Mouse (Mus musculus) induced T-regulatory cell, adult 2 months (primary cell): ENCODE results near the gene Gipr.
A peak's percentile ranks its signal among the peaks of the same experiment; 100 is the strongest.
"Not testable (repeated sequence)": the region's sequence is repeated elsewhere in the genome, so short reads cannot be mapped to it uniquely, and the experiment has no call there.

Source experiments
- DNase-seq: peaks from one replicate; pipeline ENCODE4 v3.0.0-alpha.2; 2012; ENCODE audit warnings: low read depth

Gipr gene

DNA sequence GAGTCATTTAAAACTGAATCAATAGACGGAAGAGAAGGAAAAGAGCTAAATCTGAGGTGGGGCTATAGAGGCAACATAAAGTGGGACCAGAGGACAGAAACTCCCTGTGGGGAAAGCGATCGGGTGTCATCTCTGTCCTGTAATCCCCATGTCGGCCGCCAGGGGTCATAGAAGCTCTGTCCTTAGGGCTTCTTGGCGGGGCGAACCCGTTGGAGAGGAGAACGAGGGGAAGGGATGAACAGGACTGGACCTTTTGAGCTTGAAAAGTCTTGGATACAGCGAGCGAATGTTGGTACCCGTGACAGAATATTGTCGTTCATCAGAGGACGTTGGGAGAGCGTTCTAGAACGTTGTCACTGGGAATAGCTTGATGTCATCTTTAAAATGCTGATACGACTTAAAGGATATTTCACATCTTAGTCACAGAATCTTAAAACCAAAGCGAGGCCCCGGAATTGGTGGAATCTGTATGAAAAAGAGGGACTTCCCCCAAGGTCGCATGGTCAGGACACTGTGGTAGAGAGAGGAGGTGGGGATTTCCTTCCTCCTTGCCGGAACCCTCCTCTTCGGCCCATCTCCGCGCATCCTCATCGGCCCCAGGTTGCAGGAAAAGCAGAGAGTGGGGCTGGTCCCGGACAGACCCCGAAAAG is 12.6 kb upstream of the Gipr start:
- peak; percentile 92 for DNase-seq

DNA sequence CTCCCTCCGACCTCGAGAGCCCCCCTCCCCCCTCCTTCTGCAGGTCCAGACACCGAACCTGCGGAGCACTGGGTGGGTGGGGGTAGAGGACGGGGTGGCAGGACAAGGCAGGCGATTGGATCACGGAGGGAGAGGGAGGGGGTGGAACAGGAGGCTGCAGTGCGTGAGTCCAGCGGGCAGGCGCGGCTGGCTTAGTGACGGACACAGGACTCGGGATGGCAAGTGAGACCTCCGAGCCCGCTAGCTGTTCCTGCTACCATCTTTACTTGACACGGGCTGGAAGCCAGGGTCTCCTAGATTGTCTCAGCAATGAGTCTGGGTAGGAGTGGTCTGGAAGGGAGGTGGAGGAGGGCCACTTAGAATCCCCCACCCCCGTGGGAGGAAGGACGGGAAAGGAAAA is 12.1 kb upstream of the Gipr start:
- DNase-seq = no peak

DNA sequence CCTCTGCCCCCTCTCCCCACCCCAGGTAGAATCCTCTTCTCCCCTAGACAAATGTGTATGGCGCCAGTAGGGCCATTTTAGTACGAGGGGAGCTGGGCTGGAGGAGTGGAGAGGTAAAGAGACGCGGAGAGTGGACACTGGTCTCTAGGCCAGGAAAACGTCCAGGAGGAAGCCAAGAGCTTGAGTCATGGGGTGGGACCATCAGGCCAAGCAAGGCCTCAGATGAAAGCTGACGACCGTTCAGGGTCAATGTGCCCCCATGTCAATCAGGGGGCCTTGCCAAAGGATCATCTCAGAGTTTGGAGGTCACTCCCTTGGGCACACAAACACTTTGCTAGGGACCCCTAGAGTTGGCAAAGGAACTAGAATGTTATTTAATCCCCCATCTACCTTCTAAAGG is 11.3 kb upstream of the Gipr start:
- peak; percentile 5 for DNase-seq

DNA sequence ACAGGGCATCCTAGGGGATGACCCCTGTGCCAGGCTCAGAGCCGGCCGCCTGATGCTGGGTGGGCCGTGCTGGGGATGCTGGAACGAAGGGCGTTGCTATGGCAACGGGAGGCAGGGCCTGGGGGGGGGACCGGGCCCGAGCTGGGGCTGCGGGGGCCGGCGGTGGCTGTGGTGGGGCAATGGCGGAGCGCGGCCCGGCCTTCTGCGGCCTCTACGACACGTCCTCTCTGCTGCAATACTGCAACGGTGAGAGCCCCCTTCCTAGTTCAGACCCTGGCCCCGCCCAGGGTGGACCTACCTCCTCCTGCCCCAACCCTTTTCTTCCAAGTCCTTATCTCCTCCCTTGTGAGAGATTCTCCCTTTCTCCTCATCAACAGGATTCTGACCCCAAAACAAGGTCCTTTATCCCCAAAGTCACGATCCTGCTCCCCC is 10.6 kb upstream of the Gipr start:
- no peak for DNase-seq

DNA sequence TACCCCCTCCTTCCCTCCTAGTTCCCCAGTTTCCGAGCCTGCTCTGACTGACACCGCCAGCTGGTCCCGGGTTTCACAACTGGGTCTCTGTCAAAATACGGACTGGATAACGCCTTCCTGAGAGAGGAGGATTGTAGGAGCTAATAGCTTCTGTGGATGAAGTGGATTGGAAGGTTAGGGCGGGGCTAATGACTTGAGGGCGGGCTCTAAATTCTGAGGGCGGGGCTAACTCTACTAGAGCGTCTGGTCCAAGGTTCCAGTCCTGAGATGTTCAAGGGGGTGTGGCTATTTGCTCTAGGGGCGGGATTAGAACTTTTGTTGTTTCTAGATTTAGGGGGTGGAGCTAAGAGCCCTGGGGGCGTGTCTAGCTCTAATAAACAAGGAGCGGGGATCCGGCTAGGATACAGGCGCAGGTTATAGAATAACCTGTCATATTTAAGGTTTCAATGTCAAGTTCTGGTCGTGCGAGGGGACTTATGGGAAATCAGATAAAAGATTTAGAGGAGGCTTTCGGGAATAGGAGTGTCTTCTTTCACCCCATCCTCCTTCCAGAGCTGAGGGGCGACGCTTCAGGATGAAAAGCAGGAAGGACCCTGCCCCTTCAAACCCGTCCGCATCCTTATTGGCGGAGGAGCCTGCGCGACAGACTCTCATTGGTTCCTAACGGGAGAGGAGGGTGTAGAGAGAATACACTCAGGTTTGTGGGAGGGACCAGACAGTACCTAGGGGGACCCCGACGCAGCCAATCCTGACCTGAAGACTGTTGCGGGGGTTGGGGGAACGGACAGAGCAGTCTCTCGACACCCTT is 10.0 kb upstream of the Gipr start, which contains the start of gene Eml2:
Gene Eml2 (plus strand): TSS at position 714 of the 808 bp plus-strand sequence.
- DNase-seq = peak; percentile 73

DNA sequence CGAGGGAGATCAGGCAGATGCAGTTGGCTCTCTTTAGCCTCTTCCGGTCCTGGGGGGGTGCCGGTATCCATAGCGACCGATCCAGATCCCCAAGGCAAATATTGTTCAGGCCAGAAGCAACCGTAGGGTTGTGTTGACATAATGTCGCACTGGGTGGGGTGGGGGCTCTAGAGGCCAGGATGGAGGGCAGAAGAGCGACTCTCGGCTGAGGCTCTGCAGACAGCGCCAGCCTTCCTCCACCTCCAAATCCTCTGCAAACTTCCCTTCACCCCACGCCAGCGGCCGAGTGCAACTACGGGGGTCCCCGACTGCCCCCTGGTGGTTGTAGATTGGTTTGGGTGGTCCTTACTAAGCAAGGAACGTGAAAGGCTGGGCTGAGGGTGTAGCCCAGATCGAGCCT is 6.9 kb upstream of the Gipr start:
- DNase-seq = peak; percentile 75

DNA sequence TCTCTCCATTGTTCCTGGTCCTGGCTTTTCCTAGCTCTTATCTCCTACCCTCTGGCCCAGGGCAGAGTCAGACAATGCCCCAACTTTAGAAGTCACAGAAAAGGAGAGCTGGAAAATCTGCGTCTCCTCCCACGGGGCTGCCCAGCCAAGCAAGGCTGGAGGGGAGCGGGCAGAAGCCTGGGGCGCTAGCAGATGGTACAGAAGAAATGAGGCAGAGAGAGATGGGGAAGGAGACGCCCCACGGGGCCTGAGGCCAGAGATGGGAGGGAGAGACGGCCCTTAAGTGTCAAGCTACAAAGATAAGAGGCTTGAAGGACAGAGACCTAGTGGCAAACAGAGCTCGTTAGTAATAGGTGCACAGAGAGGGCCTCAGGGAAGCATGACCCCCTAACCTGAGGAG is 5.9 kb upstream of the Gipr start:
- no peak for DNase-seq

DNA sequence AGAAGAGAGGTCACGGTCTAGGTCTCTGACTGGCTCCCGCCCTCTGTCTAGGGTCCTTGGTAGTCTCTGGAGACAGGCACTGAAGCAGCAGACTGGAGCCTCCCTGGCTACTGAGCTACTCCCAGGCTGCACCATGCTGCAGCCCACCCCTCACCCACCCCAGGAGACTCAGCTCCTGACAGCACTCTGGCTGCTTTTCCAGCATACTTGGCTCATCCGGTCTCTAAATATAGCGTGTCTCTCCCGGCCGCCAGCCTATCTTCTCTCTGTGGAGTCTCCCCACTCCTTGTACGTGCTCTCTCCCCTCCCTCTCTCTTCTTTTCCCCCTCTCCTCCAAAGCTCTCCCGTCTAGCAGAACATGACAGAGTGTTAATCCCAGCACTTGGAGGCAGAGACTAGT is 4.2 kb upstream of the Gipr start:
- no peak for DNase-seq

DNA sequence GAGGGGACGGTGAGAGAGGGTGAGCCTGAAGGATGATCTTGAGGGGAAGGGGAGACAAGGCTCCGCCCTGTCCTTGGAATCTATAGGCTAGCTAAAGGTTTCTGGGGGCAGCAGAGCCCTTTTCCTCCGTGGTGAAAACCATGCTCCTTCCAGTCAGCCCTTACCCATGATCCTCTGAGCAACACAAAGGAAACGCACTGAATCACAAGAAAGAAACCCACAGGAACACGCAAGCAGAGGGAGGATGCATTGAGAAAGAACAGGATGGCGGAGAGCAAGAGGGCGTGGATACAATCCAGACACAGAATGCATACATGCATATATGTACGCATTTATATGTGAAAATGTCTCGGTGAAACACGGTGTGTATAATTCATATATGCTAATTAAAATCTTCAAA is 3.6 kb upstream of the Gipr start:
- DNase-seq = no peak

DNA sequence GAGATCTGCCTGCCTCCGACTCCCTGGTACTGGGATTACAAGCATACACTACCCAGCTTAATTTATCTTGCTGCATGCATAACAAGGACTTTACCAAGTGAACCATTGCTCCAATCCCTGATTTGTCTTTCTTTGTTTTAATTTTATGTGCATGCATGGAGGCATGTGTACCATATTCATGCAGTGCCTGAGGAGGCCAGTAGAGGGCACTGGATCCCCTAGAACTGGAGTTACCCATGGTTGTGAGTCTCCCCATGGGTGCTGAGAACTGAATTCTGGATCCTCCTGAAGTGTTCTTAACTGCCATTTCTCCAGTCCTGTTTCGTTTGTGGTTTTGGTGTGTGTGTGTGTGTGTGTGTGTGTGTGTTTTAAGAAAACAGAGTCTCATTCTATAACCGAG is 1.1 kb upstream of the Gipr start:
- no peak for DNase-seq

DNA sequence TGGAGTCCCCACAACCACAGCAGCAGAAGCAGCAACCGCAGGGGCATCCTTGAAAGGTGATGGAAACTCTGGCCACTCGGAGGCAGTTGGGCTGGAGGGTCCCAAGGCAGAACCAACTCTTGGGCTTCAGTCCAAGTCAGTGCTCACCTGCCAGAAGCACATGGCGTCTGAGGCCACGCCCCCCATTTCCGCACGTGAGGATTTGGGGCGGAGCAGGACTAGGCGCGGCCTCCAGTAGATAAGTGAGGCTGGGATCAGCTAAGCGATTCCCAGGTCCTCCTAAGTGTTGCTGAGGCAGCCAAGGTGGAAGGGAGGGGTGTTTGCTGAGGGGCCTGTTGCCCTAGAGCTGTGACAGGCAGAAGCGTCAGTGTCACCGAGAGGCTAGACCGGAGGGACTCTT is 949 bp downstream of the Gipr start:
- peak; percentile 81 for DNase-seq

DNA sequence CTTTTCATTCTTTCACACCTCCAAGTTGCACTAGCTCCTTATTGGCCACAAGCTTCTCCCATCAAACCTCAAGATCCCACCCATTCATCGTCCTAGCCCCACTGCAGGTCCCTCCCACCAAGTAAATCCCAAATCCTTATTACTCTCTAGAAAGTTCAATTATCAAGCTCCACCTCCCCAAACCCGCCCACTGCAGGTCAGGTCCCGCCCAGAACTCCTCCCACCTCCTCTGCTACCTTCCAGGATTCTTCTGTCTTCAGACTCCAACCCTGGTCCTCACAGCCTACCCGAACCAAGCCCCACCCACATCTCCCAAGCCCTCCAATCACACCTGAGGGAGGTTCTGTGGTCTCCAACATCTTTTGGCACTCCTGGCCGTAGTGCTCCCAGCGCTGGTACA is 1.7 kb downstream of the Gipr start:
- DNase-seq = no peak

DNA sequence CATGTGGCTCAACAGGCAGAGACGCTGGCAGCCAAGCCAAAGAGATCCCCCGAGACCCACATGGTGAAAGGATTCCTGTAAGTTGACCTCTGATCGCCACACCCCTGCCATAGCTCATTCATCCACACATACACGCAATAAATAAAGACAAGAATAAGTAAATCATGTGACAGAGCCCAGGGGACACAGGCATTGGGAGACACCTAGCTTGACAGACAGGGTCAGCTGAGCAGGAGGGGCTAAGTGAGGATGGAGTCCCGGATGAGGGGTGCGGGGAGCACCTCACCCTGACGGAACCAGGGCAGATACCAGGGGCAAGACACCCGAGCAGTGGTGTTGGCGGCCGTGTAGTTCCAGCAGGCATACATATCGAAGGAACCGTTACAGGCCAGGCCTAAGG is 2.2 kb downstream of the Gipr start:
- no peak for DNase-seq

DNA sequence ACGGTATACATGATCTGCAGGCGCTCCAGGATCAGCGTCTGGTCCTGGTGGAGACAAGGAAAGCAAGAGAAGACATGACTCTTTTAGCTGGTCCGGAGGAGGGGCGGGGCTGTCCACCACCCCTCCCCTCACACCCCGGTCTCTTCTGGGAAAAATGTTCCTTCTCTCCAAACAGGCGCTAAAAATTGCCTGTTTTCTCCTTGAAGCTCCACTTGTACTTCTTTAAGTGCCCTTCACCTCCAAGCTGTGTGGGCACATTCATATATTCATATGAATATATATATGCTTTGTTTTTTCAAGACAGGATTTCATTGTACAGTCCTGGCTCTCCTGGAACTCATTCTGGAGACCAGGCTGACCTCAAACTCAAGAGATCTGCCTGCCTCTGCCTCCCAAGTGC is 3.0 kb downstream of the Gipr start:
- no peak for DNase-seq

DNA sequence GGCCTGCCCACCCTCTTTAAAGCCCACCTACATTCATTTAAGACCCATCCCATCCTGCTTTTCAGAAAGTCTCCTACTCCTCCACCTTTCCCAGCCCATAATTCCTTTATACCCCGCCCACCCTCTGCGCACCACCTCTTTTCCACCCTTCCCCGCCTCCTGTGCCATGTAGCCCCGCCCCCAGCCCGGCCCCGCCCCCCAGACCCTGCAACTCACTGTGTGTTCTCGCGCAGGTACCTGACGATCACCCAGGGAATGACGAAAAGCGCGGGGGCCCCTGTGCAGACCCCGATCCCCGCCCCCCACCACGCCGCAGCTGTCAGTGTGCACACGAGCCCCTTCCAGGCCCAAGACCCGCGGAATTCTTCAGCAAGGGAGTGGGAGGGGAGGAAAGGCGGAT is 5.8 kb downstream of the Gipr start:
- peak; percentile 61 for DNase-seq

DNA sequence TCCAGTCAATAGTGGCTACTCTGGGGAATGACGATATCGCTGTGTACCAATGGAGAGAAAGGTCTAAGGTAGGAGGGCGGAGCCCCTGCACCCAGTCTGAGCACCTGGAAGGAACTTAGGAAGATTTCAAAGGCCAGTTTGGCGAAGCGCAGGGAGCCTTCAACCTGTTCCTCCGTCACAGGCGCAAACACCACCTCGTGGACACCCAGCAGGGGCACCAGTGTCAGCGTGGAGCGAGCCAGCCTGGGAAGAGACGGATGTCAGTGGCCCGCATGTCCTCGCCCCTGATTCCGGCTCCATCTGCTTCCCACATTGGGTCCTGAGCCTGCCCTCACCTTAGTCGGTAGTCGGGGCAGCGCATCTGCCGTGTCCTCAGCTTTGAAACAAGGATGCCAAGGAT is 6.5 kb downstream of the Gipr start:
- DNase-seq = no peak

DNA sequence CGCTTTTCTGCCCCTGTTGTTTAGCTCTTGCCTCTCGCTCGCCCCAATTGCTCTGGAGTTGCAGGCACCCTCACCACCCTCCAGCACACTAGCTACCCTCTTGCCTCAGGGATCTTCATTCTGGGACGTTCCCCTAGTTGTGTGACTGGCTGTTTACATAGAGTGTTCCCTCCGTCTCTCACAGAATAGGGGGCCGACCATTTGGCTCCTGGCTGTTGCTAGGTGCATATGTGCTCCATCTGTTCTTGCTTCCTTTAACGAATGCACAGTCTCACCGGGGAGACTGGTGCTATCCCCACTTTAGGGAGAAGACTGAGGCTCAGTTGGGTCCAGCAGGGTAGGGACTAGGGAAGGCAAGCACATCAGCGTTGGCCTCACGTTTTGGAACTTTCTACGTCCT is 7.3 kb downstream of the Gipr start:
- DNase-seq = no peak

DNA sequence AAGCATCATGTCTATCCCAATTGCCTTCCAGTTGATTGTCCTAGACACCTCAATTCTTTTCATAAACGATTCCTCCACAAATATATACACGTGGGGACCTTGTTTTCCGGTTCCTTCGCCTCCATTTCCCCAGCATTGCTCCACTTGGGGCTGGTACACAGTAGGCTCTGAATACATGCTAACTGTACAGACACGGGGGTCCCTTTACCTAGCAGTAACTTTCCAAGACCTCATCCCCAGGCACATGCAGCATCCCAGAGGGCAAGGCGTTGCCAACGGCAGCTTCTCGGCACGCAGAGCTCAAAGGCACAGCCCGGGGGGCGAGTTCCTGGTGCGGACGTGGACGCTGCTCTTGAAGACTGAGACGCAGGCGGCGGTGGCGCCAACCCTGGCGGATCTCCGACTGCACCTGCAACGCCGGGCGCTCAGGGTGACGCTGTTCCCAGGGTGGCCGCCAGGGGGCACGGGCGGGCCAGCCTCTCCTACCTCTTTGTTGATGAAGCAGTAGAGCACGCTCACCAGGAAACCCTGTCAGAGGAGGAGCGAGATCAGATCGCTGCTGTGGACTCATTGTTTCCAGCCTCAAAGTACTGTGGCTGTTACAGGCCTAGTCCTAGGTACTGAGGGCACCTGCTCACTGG is 8.6 kb downstream of the Gipr start:
- peak; percentile 93 for DNase-seq

DNA sequence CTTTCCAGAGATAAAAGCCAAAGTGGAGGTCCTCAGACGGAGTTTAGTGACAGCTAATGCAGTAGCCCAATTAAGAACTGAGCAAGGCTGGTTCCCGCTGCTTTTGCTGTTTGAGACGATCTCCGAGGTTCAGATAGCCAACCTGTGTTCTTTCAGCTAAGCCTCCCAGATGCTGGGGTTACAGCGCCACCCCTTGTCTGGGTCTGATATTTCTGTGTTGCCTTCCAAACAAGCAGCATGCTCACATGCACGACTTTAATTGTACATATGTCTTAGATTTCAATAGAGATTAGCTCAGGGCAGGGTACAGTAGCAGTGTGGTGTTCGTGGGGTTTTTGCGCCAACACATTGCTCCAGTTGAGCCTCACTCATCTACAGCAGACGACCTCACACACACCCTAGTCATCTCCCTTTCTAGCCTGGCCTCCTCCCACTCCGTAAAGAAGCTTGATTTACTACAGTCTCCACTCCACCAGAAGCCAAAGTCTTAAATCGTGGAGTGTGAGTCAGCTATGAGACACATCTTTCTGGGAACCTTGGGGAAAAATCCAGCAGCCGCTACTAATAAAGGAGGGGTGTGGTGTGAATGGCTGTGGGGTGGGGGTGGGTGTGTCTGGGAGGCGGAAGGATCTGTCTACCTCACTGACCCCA is 10.0 kb downstream of the Gipr start:
- DNase-seq = no peak

DNA sequence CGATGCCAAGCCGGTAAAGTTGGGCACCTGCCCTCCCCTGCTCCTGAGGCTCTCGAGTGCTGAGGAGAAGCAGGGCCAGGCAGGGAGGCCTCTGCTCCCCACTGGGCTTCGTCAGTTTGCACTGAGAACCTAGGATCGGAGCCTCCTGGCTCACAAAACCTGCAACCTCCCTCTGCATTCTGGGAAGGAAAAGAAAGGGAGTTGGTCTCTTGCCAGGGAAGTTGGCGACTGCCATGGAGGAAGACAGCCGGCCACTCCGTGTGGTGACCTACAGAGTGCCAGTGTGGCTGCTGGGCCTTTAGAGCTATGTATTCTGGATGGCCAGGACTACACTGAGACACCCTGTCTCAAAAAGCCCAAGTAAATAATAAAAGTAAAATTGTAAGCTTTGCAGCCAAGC is 11.1 kb downstream of the Gipr start:
- DNase-seq = no peak

DNA sequence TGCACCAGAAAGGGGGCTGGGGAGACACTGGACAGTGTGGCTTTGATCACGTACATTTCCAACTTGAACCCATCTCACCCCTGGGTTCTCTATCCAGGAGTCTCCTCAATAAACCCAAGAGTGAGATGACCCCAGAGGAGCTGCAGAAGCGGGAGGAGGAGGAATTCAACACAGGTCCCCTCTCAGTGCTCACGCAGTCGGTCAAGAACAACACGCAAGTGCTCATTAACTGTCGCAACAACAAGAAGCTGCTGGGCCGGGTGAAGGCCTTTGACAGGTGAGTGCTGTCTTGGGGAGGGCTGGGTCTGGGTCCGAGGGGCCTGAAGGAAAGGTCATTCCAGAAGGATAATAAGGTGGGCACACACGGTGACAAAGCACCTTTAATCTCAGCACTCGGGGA is 14.8 kb downstream of the Gipr start:
- DNase-seq = not testable (repeated sequence)

DNA sequence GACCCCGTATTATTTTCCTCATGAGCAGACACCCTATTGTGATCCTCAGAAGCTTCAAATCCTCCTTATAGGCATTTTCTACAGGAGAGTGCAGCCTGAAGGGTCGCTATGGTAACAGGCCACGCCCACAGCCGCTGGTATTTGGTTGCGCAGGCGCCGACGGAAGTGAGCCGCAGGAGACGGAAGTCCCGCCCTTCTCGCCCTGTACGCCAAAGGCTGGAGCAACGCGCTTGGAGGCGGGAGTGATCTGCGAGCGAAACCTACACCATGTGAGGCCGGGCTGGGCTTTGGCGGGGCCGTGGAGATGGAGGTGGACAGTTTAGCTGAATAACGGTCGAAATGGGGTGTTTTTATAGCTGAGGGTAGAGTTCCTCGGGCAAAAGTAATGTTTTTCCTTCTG is 16.3 kb downstream of the Gipr start, which contains the start of gene Snrpd2:
Gene Snrpd2 (plus strand): TSS at position 97 of the 400 bp plus-strand sequence.
- peak; percentile 99 for DNase-seq
